Mouse (Mus musculus): ENCODE measurements around the gene Ankrd11.

GRCm38 (mm10) chr8:122955997-122956396, 86.1 kb downstream of the Ankrd11 start:
- TF ChIP-seq CTCF (IDR thresholded peaks at IDR 0.05; ENCODE audit: extremely low read depth, insufficient read depth, low read length): no peak
- no peak for TF ChIP-seq POLR2A (IDR thresholded peaks at IDR 0.05; ENCODE audit: extremely low read depth, insufficient read depth, low read length)

Data from cortical plate, adult 2 months (tissue).